Mouse (Mus musculus): Measurements from ENCODE around the gene Fam189a1. TPM values are rescaled to one million over a fixed set of nuclear protein-coding genes. Genes with fewer than 3 reads are reported as not detected.

Fam189a1 gene
- polyA plus RNA-seq, 1 experiment from 2014 or later: 0.31 TPM

GRCm38 (mm10) chr7:64751465-64751864 lies 404.9 kb downstream of the Fam189a1 start:
- H3K9ac ChIP-seq: no peak overlapping the region
- no peak overlapping the region for H3K4me3 ChIP-seq
- no peaks in the 10 kb centered on the region for H3K4me1 ChIP-seq (replicated peaks)
- H3K36me3 ChIP-seq: no peaks in the 10 kb centered on the region
- H3K27me3 ChIP-seq: no peaks in the 10 kb centered on the region
- peak; percentile 31; the same call in 1 of the 2 replicates for ATAC-seq (replicated peaks; ENCODE audit: insufficient number of reproducible peaks, insufficient read depth, low FRiP score, low read depth)
- H3K4me2 ChIP-seq: no peak overlapping the region
- WGBS: 25% methylated on average over 5 of the region's 5 CpGs
- no peak overlapping the region for H3K27ac ChIP-seq
- H3K9me3 ChIP-seq (replicated peaks): no peaks in the 10 kb centered on the region

- H3K9ac ChIP-seq: no peak overlapping the region
- no peak for ATAC-seq (replicated peaks; ENCODE audit: insufficient number of reproducible peaks, insufficient read depth, low FRiP score, low read depth)
- no peak overlapping the region for H3K27ac ChIP-seq
- H3K4me3 ChIP-seq: no peak overlapping the region
- peaks cover 9% of the 10 kb centered on the region for H3K27me3 ChIP-seq
- H3K4me1 ChIP-seq (replicated peaks): no peaks in the 10 kb centered on the region
- H3K36me3 ChIP-seq: no peaks in the 10 kb centered on the region
- no peak overlapping the region for H3K4me2 ChIP-seq
- no peaks in the 10 kb centered on the region for H3K9me3 ChIP-seq (replicated peaks)
- 82% methylated on average over 7 of the region's 7 CpGs for WGBS
Observed at GRCm38 (mm10) chr7:64743610-64744009, 412.8 kb downstream of the Fam189a1 start.

- Histone ChIP-seq H3K4me3 (no peak overlapping the region), H3K4me2 (no peak overlapping the region), H3K36me3 (no peaks in the 10 kb centered on the region), H3K4me1 (replicated peaks) (no peaks in the 10 kb centered on the region), H3K27ac (no peak overlapping the region), H3K27me3 (peaks cover 9% of the 10 kb centered on the region), H3K9me3 (replicated peaks) (no peaks in the 10 kb centered on the region), H3K9ac (no peak overlapping the region)
- WGBS: 24% methylated on average over 8 of the region's 8 CpGs
- ATAC-seq (replicated peaks; ENCODE audit: insufficient number of reproducible peaks, insufficient read depth, low FRiP score, low read depth): no peak
Observed at GRCm38 (mm10) chr7:64741333-64742307, 414.8 kb downstream of the Fam189a1 start.

GRCm38 (mm10) chr7:64739131-64739530 lies 417.2 kb downstream of the Fam189a1 start:
- 72% methylated on average over 11 of the region's 11 CpGs for WGBS
- H3K9me3 ChIP-seq (replicated peaks): no peaks in the 10 kb centered on the region
- no peak overlapping the region for H3K27ac ChIP-seq
- no peaks in the 10 kb centered on the region for H3K4me1 ChIP-seq (replicated peaks)
- H3K9ac ChIP-seq: no peak overlapping the region
- H3K4me2 ChIP-seq: no peak overlapping the region
- ATAC-seq (replicated peaks; ENCODE audit: insufficient number of reproducible peaks, insufficient read depth, low FRiP score, low read depth): no peak
- no peak overlapping the region for H3K4me3 ChIP-seq
- H3K36me3 ChIP-seq: no peaks in the 10 kb centered on the region
- peaks cover 9% of the 10 kb centered on the region for H3K27me3 ChIP-seq

- Histone ChIP-seq H3K4me3 (no peak overlapping the region), H3K4me1 (replicated peaks) (no peaks in the 10 kb centered on the region), H3K36me3 (no peaks in the 10 kb centered on the region), H3K27ac (no peak overlapping the region), H3K9me3 (replicated peaks) (no peaks in the 10 kb centered on the region), H3K27me3 (no peaks in the 10 kb centered on the region), H3K4me2 (no peak overlapping the region), H3K9ac (no peak overlapping the region)
- WGBS: 28% methylated on average over 7 of the region's 7 CpGs
- no peak for ATAC-seq (replicated peaks; ENCODE audit: insufficient number of reproducible peaks, insufficient read depth, low FRiP score, low read depth)
Observed at GRCm38 (mm10) chr7:64729785-64730184, 426.6 kb downstream of the Fam189a1 start.

GRCm38 (mm10) chr7:64728816-64729215 lies 427.6 kb downstream of the Fam189a1 start:
- no peak for ATAC-seq (replicated peaks; ENCODE audit: insufficient number of reproducible peaks, insufficient read depth, low FRiP score, low read depth)
- H3K27ac ChIP-seq: no peak overlapping the region
- H3K9me3 ChIP-seq (replicated peaks): no peaks in the 10 kb centered on the region
- 51% methylated on average over 3 of the region's 3 CpGs for WGBS
- H3K4me2 ChIP-seq: no peak overlapping the region
- no peaks in the 10 kb centered on the region for H3K36me3 ChIP-seq
- H3K9ac ChIP-seq: no peak overlapping the region
- no peaks in the 10 kb centered on the region for H3K27me3 ChIP-seq
- H3K4me1 ChIP-seq (replicated peaks): no peaks in the 10 kb centered on the region
- no peak overlapping the region for H3K4me3 ChIP-seq

GRCm38 (mm10) chr7:64728181-64728591 lies 428.2 kb downstream of the Fam189a1 start:
- Histone ChIP-seq H3K4me1 (replicated peaks) (no peaks in the 10 kb centered on the region), H3K9me3 (replicated peaks) (no peaks in the 10 kb centered on the region), H3K4me2 (no peak overlapping the region), H3K9ac (no peak overlapping the region), H3K4me3 (no peak overlapping the region), H3K27me3 (no peaks in the 10 kb centered on the region), H3K36me3 (no peaks in the 10 kb centered on the region), H3K27ac (no peak overlapping the region)
- ATAC-seq (replicated peaks; ENCODE audit: insufficient number of reproducible peaks, insufficient read depth, low FRiP score, low read depth): no peak
- WGBS: 67% methylated on average over 5 of the region's 5 CpGs

GRCm38 (mm10) chr7:64725967-64726695 lies 430.2 kb downstream of the Fam189a1 start:
- no peak overlapping the region for H3K4me3 ChIP-seq
- no peaks in the 10 kb centered on the region for H3K9me3 ChIP-seq (replicated peaks)
- no peaks in the 10 kb centered on the region for H3K27me3 ChIP-seq
- WGBS: 72% methylated on average over 6 of the region's 6 CpGs
- no peaks in the 10 kb centered on the region for H3K4me1 ChIP-seq (replicated peaks)
- no peak overlapping the region for H3K4me2 ChIP-seq
- H3K27ac ChIP-seq: no peak overlapping the region
- no peak for ATAC-seq (replicated peaks; ENCODE audit: insufficient number of reproducible peaks, insufficient read depth, low FRiP score, low read depth)
- no peaks in the 10 kb centered on the region for H3K36me3 ChIP-seq
- no peak overlapping the region for H3K9ac ChIP-seq

- no peak overlapping the region for H3K4me2 ChIP-seq
- H3K27ac ChIP-seq: no peak overlapping the region
- 77% methylated on average over 1 of the region's 1 CpGs for WGBS
- H3K4me3 ChIP-seq: no peak overlapping the region
- H3K27me3 ChIP-seq: no peaks in the 10 kb centered on the region
- H3K36me3 ChIP-seq: no peaks in the 10 kb centered on the region
- H3K9ac ChIP-seq: no peak overlapping the region
- H3K9me3 ChIP-seq (replicated peaks): no peaks in the 10 kb centered on the region
- no peaks in the 10 kb centered on the region for H3K4me1 ChIP-seq (replicated peaks)
- no peak for ATAC-seq (replicated peaks; ENCODE audit: insufficient number of reproducible peaks, insufficient read depth, low FRiP score, low read depth)
Observed at GRCm38 (mm10) chr7:64724409-64724808, 432.0 kb downstream of the Fam189a1 start.

- ATAC-seq (replicated peaks; ENCODE audit: insufficient number of reproducible peaks, insufficient read depth, low FRiP score, low read depth): no peak
- no peaks in the 10 kb centered on the region for H3K27me3 ChIP-seq
- H3K36me3 ChIP-seq: no peaks in the 10 kb centered on the region
- H3K9me3 ChIP-seq (replicated peaks): no peaks in the 10 kb centered on the region
- 69% methylated on average over 3 of the region's 3 CpGs for WGBS
- no peak overlapping the region for H3K9ac ChIP-seq
- no peak overlapping the region for H3K27ac ChIP-seq
- H3K4me1 ChIP-seq (replicated peaks): no peaks in the 10 kb centered on the region
- no peak overlapping the region for H3K4me2 ChIP-seq
- H3K4me3 ChIP-seq: no peak overlapping the region
Observed at GRCm38 (mm10) chr7:64723313-64723712, 433.1 kb downstream of the Fam189a1 start.

GRCm38 (mm10) chr7:64716286-64716685 lies 440.1 kb downstream of the Fam189a1 start:
- WGBS: 74% methylated on average over 2 of the region's 2 CpGs
- Histone ChIP-seq H3K4me1 (replicated peaks) (no peaks in the 10 kb centered on the region), H3K9me3 (replicated peaks) (no peaks in the 10 kb centered on the region), H3K27ac (no peak overlapping the region), H3K27me3 (no peaks in the 10 kb centered on the region), H3K4me3 (no peak overlapping the region), H3K36me3 (no peaks in the 10 kb centered on the region), H3K4me2 (no peak overlapping the region), H3K9ac (no peak overlapping the region)
- no peak for ATAC-seq (replicated peaks; ENCODE audit: insufficient number of reproducible peaks, insufficient read depth, low FRiP score, low read depth)
